Mouse (Mus musculus) right cerebral cortex, postnatal 36 days (tissue): ENCODE results near the gene Crygn.

Experiments
- DNase-seq, 2 experiments: peaks; one replicate each; pipeline ENCODE4 v3.0.0; 2022; ENCODE audit warnings: low spot score in 2 of 2, mixed read lengths in 1 of 2

Crygn gene

GRCm38 (mm10) chr5:24709962-24710361 lies 47.8 kb downstream of the Crygn start:
- no peak for DNase-seq

DNA sequence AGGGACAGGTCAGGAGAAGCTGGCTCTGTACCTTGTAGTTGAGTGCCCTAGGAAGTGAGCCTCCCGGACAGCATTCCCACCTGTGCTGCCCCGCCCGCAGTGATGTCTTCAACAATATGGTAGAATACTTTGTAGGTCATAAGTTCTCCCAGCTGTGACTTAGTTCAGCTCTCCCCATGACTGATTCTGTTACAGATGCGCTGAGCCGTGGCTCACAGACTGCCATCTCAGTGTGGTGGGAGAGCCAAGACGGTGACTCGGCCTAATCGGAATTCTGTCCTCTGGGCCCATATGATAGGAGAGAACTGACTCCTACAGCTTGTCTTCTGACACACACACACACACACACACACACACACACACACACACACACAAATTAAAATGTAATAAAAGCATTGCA lies 53.2 kb downstream of the Crygn start:
- no peak for DNase-seq

- DNase-seq: no peak
These were observed 56.5 kb downstream of the Crygn start for GRCm38 (mm10) chr5:24701271-24701670.
